Mouse (Mus musculus) ES-E14 (cell line): Measurements from ENCODE around the gene Zfp629.

Source experiments
- CHD2 ChIP-seq: IDR thresholded peaks from 2 replicates; pipeline ENCODE4 v1.6.1; 2014; ENCODE audit warnings: mild to moderate bottlenecking, low read depth, low read length, inconsistent platforms
- HCFC1 ChIP-seq: IDR thresholded peaks from 2 replicates; pipeline ENCODE4 v1.6.1; 2012; ENCODE audit warnings: low read length, inconsistent platforms, borderline replicate concordance; ENCODE audit not compliant: insufficient read depth
- MAFK ChIP-seq: IDR thresholded peaks from 2 replicates; pipeline ENCODE4 v1.6.1; 2014; ENCODE audit warnings: mild to moderate bottlenecking, low read depth, low read length, inconsistent platforms; ENCODE audit not compliant: insufficient read depth
- ZC3H11A ChIP-seq: IDR thresholded peaks from 2 replicates; pipeline ENCODE4 v1.6.1; 2012; ENCODE audit warnings: low read depth, mild to moderate bottlenecking, inconsistent platforms, low read length, borderline replicate concordance
- ZNF384 ChIP-seq: IDR thresholded peaks from 2 replicates; pipeline ENCODE4 v1.6.1; 2012; ENCODE audit warnings: low read depth, low read length, inconsistent platforms

DNA sequence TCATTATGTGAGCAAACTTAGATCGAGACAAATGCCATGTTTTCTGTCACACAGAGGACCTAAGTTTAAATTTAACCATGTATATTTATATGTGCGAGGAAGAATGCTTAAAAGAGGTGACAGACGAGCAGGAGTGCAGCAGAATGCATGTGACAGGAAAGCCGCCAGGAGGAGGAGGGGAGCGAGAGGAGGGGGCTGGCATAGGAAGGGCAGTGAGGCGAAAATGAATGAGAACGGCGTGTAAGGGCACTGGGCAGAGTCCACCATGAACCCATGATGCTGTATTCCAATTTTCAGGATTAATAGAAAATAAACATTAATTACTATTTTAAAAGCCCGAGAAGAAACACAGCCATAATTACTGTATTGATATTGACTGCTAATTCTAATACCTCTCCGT lies 38.7 kb upstream of the Zfp629 start:
- TF ChIP-seq ZC3H11A (no peak), MAFK (no peak), ZNF384 (no peak), HCFC1 (no peak), CHD2 (no peak)
